Mouse (Mus musculus): Measurements from ENCODE around the gene Zfp503.

- TF ChIP-seq POLR2A (IDR thresholded peaks at IDR 0.05; ENCODE audit: low read depth, low read length) (no peak), CTCF (conservative IDR thresholded peaks at IDR 0.05; ENCODE audit: insufficient read depth, insufficient read length, low read depth, low read length) (peak; percentile 68)
These were observed 31.5 kb upstream of the Zfp503 start for GRCm38 (mm10) chr14:22020885-22021284.
